Mouse (Mus musculus) ES-Bruce4 (cell line): ENCODE data around the gene Ugt1a8.

ENCODE experiments used
- CTCF ChIP-seq: IDR thresholded peaks from one replicate; pipeline ENCODE4 v1.8.1; 2011; ENCODE audit warnings: low read depth, low read length
- POLR2A ChIP-seq: IDR thresholded peaks from one replicate; pipeline ENCODE4 v1.8.1; 2011; ENCODE audit warnings: low read length; ENCODE audit not compliant: insufficient read depth

- TF ChIP-seq POLR2A (no peak), CTCF (no peak)
Observed at GRCm38 (mm10) chr1:88081670-88082069, 5.9 kb upstream of the Ugt1a8 start.
